Mouse (Mus musculus) lung, postnatal 0 days (tissue): ENCODE data around the gene Cntn5.

Source experiments
- CTCF ChIP-seq: IDR thresholded peaks from 2 replicates; pipeline ENCODE4 v1.5.1; 2016; ENCODE audit warnings: antibody characterized with exemption, mild to moderate bottlenecking
- EP300 ChIP-seq: IDR thresholded peaks from 2 replicates; pipeline ENCODE4 v1.6.1; 2016; ENCODE audit warnings: antibody characterized with exemption, mild to moderate bottlenecking, control low read depth

- no peak for TF ChIP-seq CTCF
- no peak for TF ChIP-seq EP300
Measured at GRCm38 (mm10) chr9:10663101-10663500, 241.5 kb downstream of the Cntn5 start.
